Mouse (Mus musculus) testis, postnatal 10 days (tissue): ENCODE data around the gene Hnrnpul2.
A peak's percentile ranks its signal among the peaks of the same experiment; 100 is the strongest.
"Not testable (repeated sequence)": the region's sequence is repeated elsewhere in the genome, so short reads cannot be mapped to it uniquely, and the experiment has no call there.

Source experiments
- DNase-seq: peaks from one replicate; pipeline ENCODE4 v3.0.0; 2021; ENCODE audit warnings: low spot score

The Hnrnpul2 gene

GRCm38 (mm10) chr19:8852236-8852928 lies 32.6 kb downstream of the Hnrnpul2 start:
- DNase-seq: no peak

DNA sequence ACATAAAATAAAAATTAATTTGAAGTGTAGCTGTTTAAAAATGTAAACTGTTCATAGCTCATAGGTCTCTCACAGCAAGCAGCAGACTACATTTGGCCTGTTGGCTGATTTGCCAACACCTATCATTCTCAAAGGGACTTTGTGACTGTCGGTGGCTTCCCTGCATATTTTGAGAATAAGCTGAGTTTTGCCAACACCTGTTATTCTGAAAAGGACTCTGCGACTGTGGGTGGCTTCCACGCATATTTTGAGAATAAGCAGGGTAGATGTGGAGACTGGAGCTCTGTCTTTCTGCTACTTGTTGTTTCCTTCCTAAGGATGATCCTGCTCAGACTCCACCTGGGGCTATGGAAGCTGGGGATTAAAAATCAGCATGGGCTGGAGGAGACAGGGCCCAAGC lies 33.3 kb downstream of the Hnrnpul2 start:
- no peak for DNase-seq

DNA sequence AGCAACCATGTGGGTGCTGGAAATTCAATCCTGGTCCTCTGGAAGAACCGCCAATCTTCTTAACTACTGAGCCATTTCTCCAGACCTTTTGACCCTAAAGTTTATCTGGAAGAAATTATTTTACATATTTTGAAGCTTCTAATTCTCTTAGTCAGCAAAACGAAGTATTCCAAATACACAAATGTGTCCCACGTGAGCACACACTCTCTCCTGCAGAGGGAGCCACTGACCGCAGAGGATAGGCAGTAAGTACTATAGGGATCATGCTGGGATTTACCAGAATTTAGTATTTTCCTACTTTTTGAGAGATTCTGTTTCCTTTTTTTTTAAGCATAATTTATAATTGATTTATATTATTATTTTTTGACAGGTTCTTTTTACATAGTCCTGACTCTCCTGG lies 37.9 kb downstream of the Hnrnpul2 start:
- peak; percentile 80 for DNase-seq

DNA sequence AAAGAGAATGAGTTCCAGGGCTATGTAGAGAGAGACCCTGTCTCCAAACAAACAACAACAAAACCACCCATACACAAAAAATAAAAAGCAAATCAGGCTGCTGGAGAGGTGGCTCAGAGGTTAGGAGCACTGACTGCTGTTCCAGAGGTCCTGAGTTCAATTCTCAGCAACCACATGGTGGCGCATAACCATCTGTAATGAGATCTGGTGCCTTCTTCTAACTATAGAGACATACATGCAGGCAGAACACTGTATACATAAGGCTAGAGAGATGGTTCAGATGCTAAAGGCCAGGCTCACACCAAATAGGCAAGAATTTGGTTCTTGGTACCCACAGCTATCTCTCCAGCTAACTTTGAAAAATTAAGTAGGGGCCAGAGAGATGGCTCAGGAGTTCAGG lies 39.2 kb downstream of the Hnrnpul2 start:
- no peak for DNase-seq

DNA sequence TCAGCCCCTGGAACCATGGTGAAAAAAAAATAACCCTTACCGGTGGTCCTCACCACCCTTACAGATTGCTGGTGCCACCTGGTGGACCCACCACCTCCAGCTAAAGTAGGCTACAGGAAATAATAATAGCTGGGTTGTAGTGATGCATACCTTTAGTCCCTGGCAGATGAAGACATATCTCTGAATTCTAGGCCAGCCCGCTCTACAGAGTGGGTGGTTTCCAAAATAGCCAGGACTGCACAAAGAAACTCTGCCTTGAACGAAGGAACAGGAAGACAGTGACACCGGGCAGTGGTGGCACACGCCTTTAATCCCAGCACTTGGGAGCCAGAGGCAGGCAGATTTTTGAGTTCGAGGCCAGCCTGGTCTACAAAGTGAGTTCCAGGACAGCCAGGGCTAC lies 44.5 kb downstream of the Hnrnpul2 start:
- no peak for DNase-seq

- not testable (repeated sequence) for DNase-seq
Observed at GRCm38 (mm10) chr19:8870381-8870780, 50.6 kb downstream of the Hnrnpul2 start.

DNA sequence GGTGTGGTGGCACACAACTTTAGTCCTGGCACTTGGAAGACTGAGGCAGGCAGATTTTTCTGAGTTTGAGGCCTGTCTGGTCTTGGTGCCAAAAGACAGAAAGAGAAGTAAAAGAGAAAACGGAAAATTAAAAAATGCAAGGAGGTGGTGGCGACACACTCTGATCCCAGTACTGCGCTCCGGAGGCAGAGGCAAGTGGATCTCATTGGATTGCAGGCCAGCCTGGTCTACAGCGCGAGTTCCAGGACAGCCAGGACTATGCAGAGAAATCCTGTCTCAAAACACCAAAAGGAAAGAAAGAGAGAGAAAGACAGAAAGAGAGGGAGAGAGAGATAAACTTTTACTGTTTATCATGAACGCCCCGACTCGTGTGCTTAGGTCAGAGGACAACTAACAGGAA lies 51.0 kb downstream of the Hnrnpul2 start:
- no peak for DNase-seq

DNA sequence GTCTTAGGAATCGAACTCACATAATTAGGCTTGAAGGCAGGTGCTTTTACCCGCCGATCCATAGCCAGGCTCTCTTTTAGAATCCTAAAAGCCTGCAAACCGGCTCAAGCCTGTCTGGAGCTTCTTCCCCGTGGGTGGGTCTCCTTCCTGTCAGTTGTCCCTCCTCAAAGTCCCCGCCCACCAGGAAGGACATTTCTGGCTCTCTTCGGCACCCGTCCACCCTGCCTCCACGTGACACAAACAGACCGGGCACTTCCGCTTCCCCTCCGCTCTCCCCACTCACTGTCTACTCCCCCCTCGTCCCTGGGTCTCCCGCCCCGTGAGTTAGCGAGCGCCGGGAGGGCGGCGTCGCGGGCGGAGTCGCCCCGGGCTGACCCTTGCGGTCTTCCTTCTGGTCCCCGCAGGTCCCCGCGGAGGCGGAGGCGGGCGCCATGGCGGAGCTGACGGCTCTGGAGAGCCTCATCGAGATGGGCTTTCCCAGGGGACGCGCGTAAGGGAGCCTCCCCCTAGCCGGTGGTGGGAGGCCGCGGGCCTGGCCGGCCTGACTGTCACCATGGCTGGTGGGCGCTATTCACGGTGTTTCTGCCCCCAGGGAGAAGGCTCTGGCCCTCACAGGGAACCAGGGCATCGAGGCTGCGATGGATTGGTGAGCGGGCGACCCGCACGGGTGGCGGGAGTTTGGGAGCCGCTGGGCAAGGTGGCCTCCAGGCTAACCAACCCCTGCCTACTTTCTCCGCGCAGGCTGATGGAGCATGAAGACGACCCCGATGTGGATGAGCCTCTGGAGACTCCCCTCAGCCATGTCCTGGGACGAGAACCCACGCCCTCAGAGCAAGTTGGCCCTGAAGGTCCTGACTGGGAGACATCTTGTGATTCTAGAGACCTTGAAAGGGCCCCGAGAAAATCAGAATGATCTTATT lies 51.7 kb downstream of the Hnrnpul2 start, which contains the start of gene Ubxn1:
Gene Ubxn1 (plus strand): TSS at position 230 of the 920 bp plus-strand sequence.
- peak; percentile 94 for DNase-seq

GRCm38 (mm10) chr19:8872266-8872840 lies 52.5 kb downstream of the Hnrnpul2 start:
- no peak for DNase-seq

- no peak for DNase-seq
Observed at GRCm38 (mm10) chr19:8875031-8875430, 55.2 kb downstream of the Hnrnpul2 start.

DNA sequence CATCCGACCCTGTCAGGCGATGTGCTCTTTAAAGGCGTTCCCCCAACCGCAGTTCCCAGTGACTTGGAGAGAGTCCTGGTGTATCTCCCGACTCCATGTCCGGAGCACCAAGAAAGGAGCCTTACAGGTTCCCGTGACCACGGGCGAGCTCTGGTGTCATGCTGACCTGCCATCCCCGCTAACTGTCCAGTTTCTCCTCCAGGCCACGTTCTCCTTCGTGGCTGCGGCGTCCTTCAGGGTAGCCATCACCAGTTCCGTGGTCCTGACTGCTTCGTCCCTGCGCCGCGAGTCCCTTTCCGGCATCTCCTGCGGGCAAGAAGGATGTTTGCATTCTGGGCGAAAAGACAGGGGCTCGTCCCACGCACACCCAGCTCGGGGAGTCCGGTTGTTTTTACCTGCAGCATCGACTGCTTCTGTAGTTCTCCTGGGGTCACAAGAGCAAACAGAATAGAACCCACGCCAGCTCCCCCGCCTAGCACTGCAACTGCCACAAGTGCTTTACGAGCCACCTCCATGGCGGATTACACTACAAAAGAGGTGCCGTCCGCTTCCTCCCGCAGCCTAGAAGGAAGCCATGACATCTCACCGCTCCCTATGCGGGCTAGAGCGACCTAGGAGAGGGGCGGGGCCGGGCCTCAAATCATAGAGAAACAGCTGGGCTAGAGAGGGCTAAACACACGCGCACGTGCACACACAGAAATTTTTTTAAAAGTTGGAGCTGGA lies 60.7 kb downstream of the Hnrnpul2 start, which contains the start of gene Uqcc3:
Gene Uqcc3 (minus strand): TSS at position 613 of the 723 bp plus-strand sequence.
- DNase-seq: peak; percentile 91

DNA sequence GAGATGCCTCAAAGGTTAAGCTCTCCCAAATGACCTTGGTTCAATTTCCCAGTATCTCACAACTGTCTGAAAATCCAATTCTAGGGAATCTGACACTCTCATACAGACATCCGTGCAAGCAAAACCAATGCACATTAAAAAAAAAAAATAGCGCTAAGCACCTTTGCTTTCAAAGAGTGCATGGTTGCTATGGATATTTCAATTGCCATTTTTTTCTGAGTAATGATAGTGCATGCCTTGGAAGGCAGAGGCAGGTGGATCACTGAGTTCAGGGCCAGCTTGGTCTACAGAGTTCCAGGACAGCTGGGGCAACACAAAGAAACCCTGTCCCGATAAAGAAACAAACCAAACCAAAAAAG lies 61.2 kb downstream of the Hnrnpul2 start:
- DNase-seq: no peak

GRCm38 (mm10) chr19:8883616-8884015 lies 63.8 kb downstream of the Hnrnpul2 start, which contains the start of the genes Lbhd1 and Gm49403:
Lbhd1 (plus strand) TSS chr19:8883732.
Gm49403 (plus strand) TSS chr19:8883930.
- no peak for DNase-seq
